Mouse (Mus musculus): ENCODE data around the gene Kcns1. TPM values are rescaled to one million over a fixed set of nuclear protein-coding genes. Genes with fewer than 3 reads are reported as not detected.

Kcns1 gene
- polyA plus RNA-seq, 1 experiment from 2014 or later: 0.49 TPM

GRCm38 (mm10) chr2:164115531-164115930 is 55.4 kb downstream of the Kcns1 start:
- WGBS: 56% methylated on average over 10 of the region's 10 CpGs
- Histone ChIP-seq H3K4me2 (replicated peaks) (no peak overlapping the region), H3K9me3 (no peaks in the 10 kb centered on the region), H3K36me3 (peaks cover 31% of the 10 kb centered on the region), H3K9ac (no peak overlapping the region), H3K4me3 (no peak overlapping the region), H3K27ac (0 out of 2 replicates have a peak overlapping the region, but pooled peaks have one; percentile 23), H3K27me3 (no peaks in the 10 kb centered on the region), H3K4me1 (no peaks in the 10 kb centered on the region)
- 0 out of 2 replicates have a peak, but pooled peaks have one; percentile 60 for ATAC-seq (ENCODE audit: insufficient number of reproducible peaks, insufficient read depth, low FRiP score, low TSS enrichment)

- no peak for ATAC-seq (ENCODE audit: insufficient number of reproducible peaks, insufficient read depth, low FRiP score, low TSS enrichment)
- peaks cover 18% of the 10 kb centered on the region; the same call in 1 of the 2 replicates for H3K36me3 ChIP-seq
- H3K4me3 ChIP-seq: no peak overlapping the region
- H3K9me3 ChIP-seq: no peaks in the 10 kb centered on the region
- no peak overlapping the region for H3K4me2 ChIP-seq (replicated peaks)
- no peaks in the 10 kb centered on the region for H3K27me3 ChIP-seq
- no peak overlapping the region for H3K9ac ChIP-seq
- no peaks in the 10 kb centered on the region for H3K4me1 ChIP-seq
- H3K27ac ChIP-seq: no peak overlapping the region
- WGBS: 92% methylated on average over 6 of the region's 6 CpGs
Measured at GRCm38 (mm10) chr2:164114051-164114450, 56.9 kb downstream of the Kcns1 start.

Other genes starting within 250 kb of the Kcns1 start
- gene Ywhab, start 176.2 kb downstream of the Kcns1 start, polyA plus RNA-seq (2016; fragmentation: Nextera tagmentation; extraction: Ambion mirVana): 327 and 340 TPM in 2 replicates
- gene Pabpc1l, start 145.7 kb downstream of the Kcns1 start, polyA plus RNA-seq (2016; fragmentation: Nextera tagmentation; extraction: Ambion mirVana): 2.4 and 3.5 TPM in 2 replicates
- gene Stk4, start 100.8 kb downstream of the Kcns1 start, polyA plus RNA-seq (2016; fragmentation: Nextera tagmentation; extraction: Ambion mirVana): 24.2 and 25.4 TPM in 2 replicates
- 58.9 and 63.3 TPM in 2 replicates for gene Tomm34, start 99.9 kb downstream of the Kcns1 start, polyA plus RNA-seq (2016; fragmentation: Nextera tagmentation; extraction: Ambion mirVana)
- gene Wfdc5, start 11.6 kb upstream of the Kcns1 start, polyA plus RNA-seq (2016; fragmentation: Nextera tagmentation; extraction: Ambion mirVana): not detected in 2 replicates
- 0.22 TPM in 1 of 2 replicates, not detected in the other for gene Wfdc12, start 19.5 kb upstream of the Kcns1 start, polyA plus RNA-seq (2016; fragmentation: Nextera tagmentation; extraction: Ambion mirVana)
- gene Wfdc15a, start 29.0 kb upstream of the Kcns1 start, polyA plus RNA-seq (2016; fragmentation: Nextera tagmentation; extraction: Ambion mirVana): not detected in 2 replicates
- gene Wfdc15b, start 50.5 kb upstream of the Kcns1 start, polyA plus RNA-seq (2016; fragmentation: Nextera tagmentation; extraction: Ambion mirVana): not detected in 2 replicates
- gene Svs2, start 67.4 kb upstream of the Kcns1 start, polyA plus RNA-seq (2016; fragmentation: Nextera tagmentation; extraction: Ambion mirVana): not detected in 2 replicates
- not detected in 2 replicates for gene Svs3b, start 85.5 kb upstream of the Kcns1 start, polyA plus RNA-seq (2016; fragmentation: Nextera tagmentation; extraction: Ambion mirVana)
- gene Svs4, start 107.3 kb upstream of the Kcns1 start, polyA plus RNA-seq (2016; fragmentation: Nextera tagmentation; extraction: Ambion mirVana): not detected in 2 replicates
- not detected in 2 replicates for gene Svs3a, start 118.2 kb upstream of the Kcns1 start, polyA plus RNA-seq (2016; fragmentation: Nextera tagmentation; extraction: Ambion mirVana)
- not detected in 2 replicates for gene Svs6, start 145.6 kb upstream of the Kcns1 start, polyA plus RNA-seq (2016; fragmentation: Nextera tagmentation; extraction: Ambion mirVana)
- gene Svs5, start 161.6 kb upstream of the Kcns1 start, polyA plus RNA-seq (2016; fragmentation: Nextera tagmentation; extraction: Ambion mirVana): not detected in 2 replicates
- gene Slpi, start 218.0 kb upstream of the Kcns1 start, polyA plus RNA-seq (2016; fragmentation: Nextera tagmentation; extraction: Ambion mirVana): 0.96 and 1.5 TPM in 2 replicates
- 0.46 and 0.53 TPM in 2 replicates for gene Rbpjl, start 232.0 kb upstream of the Kcns1 start, polyA plus RNA-seq (2016; fragmentation: Nextera tagmentation; extraction: Ambion mirVana)
- 36.2 and 43.9 TPM in 2 replicates for gene Matn4, start 234.0 kb upstream of the Kcns1 start, polyA plus RNA-seq (2016; fragmentation: Nextera tagmentation; extraction: Ambion mirVana)

All from embryonic facial prominence, embryonic 12.5 days (tissue).